Comparison of ENCODE assay signal across 17 mouse cellular contexts in genomic region chr2:118669245-118669644, GRCm38 (mm10). TPM values are rescaled to one million over a fixed set of nuclear protein-coding genes. Genes with fewer than 3 reads are reported as not detected.
A peak's percentile ranks its signal among the peaks of the same experiment; 100 is the strongest.
DNase-seq lines count a peak whose midpoint lies in the region; ATAC-seq and TF ChIP-seq lines count a peak whose summit lies in the region.
"Had no signal": no experiment of that assay in that cellular context is flagged by ENCODE, and none has a peak within 500 bp of the region (broad histone marks: within the 10 kb centered on the region; RNA-seq: fewer than 3 reads in every experiment).

No protein-coding gene starts in this region.

- CTCF ChIA-PET in Patski (lab: Charles Lee): interaction anchor here (1.0 to 4.8 kb wide), 4 partner anchors 11 to 61 kb away, joined by 3 to 23 read pairs (median 4); no protein-coding TSS in a partner anchor

- ATAC-seq in Patski: peak; percentile 61
- ATAC-seq: midbrain, embryonic 13.5 days had no signal

- intact Hi-C loops in left cerebral cortex, adult 2 months (cut with DNase I): no loop called here

- H3K4me3 ChIP-seq in kidney, adult 2 months (ENCODE audit: insufficient read depth, low read depth, low read length): no peak overlapping the region
- H3K4me3 ChIP-seq in left cerebral cortex, adult 2 months: no peak overlapping the region
- H3K4me3 ChIP-seq: heart, embryonic 12.5 days; hindbrain, embryonic 12.5 days; liver, embryonic 13.5 days; midbrain, embryonic 13.5 days had no signal

- H3K36me3 ChIP-seq in kidney, adult 2 months (ENCODE audit: control insufficient read depth, insufficient read depth, low read length): no peaks in the 10 kb centered on the region
- H3K36me3 ChIP-seq: heart, embryonic 12.5 days; hindbrain, embryonic 12.5 days; liver, embryonic 13.5 days; midbrain, embryonic 13.5 days had no signal

- POLR2A ChIA-PET in Patski (lab: Charles Lee): interaction anchor here (0.8 to 1.3 kb wide), 3 partner anchors 12 to 31 kb away, joined by 3 read pairs; no protein-coding TSS in a partner anchor

- in situ Hi-C loops in Patski (cut with MboI; ENCODE audit: low pct_unique_long_range_greater_than_20kb): no loop called here

- 31% methylated on average over 6 of the region's 6 CpGs for whole genome bisulfite sequencing in kidney, adult 2 months

- peak; percentile 60 for DNase-seq in lung, postnatal 36 days
- DNase-seq in lung, postnatal 14 days: no peak
- no peak for DNase-seq in Patski (ENCODE audit: low read depth, low spot score)
- DNase-seq in kidney, adult 2 months: peak; percentile 86
- DNase-seq in kidney, postnatal 25 days: peak; percentile 70 to 90
- no peak for DNase-seq in left cerebral cortex, adult 2 months (ENCODE audit: extremely low spot score in 1 of 2, low spot score in 2 of 2)
- no peak for DNase-seq in adrenal gland, postnatal 36 days
- DNase-seq: cerebellum, postnatal 36 days; gastrocnemius, postnatal 10 days; layer of hippocampus, adult 9-11 months; liver, embryonic 13.5 days; right cerebral cortex, adult 18-20 months had no signal

- peak overlapping the region; percentile 98 for H3K27ac ChIP-seq in kidney, adult 2 months (ENCODE audit: insufficient read depth, low read depth, low read length)
- no peak overlapping the region for H3K27ac ChIP-seq in left cerebral cortex, adult 2 months
- H3K27ac ChIP-seq: hindbrain, embryonic 12.5 days; liver, embryonic 13.5 days; macrophage; midbrain, embryonic 13.5 days had no signal

- peaks cover 28% of the 10 kb centered on the region for H3K4me1 ChIP-seq in kidney, adult 2 months (ENCODE audit: control insufficient read depth, insufficient read depth, low read length)

- H3K27me3 ChIP-seq in Patski: no peaks in the 10 kb centered on the region
- no peaks in the 10 kb centered on the region for H3K27me3 ChIP-seq in kidney, adult 2 months (replicated peaks; ENCODE audit: control insufficient read depth, insufficient read depth, low read length)

- TF ChIP-seq POLR2A in kidney, adult 2 months (IDR thresholded peaks at IDR 0.05; ENCODE audit: low read depth, low read length): no peak

- TF ChIP-seq CTCF in Patski (IDR thresholded peaks at IDR 0.05): no peak
- no peak for TF ChIP-seq CTCF in kidney, adult 2 months (conservative IDR thresholded peaks at IDR 0.05; ENCODE audit: insufficient read depth, insufficient read length, low read depth, low read length)
- TF ChIP-seq CTCF in left cerebral cortex, adult 2 months (IDR thresholded peaks at IDR 0.05): no peak

RNA-seq across cellular contexts. Expression of gene Pak6, which starts 6.1 kb away (rescaled TPM):
- 0.15 TPM for polyA plus RNA-seq in Patski (2021)
- 10.9 and 13.7 TPM in 2 replicates for polyA plus RNA-seq in kidney, adult 2 months (2012; rRNA removed)
- total RNA-seq in left cerebral cortex, adult 2 months (2021): 100 to 1,000 TPM in 1 of 2 experiments, 10 to 100 TPM in 1; 96.4 to 102 TPM
- total RNA-seq in adrenal gland, postnatal 36 days (2021): 10 to 100 TPM; 17.9 to 26.0 TPM
- polyA plus RNA-seq: macrophage had no signal

RNA-seq across cellular contexts. Expression of gene Ankrd63, which starts 34.5 kb away (rescaled TPM):
- polyA plus RNA-seq in Patski (2021): 0.01 TPM
- 0.03 and 0.05 TPM in 2 replicates for polyA plus RNA-seq in kidney, adult 2 months (2012; rRNA removed)
- total RNA-seq in left cerebral cortex, adult 2 months (2021): 10 to 100 TPM; 22.3 to 28.5 TPM
- total RNA-seq in adrenal gland, postnatal 36 days (2021): under 1 TPM; 0.10 to 0.30 TPM
- polyA plus RNA-seq: embryonic facial prominence, embryonic 11.5 days; hindbrain, embryonic 12.5 days; liver, embryonic 13.5 days; macrophage had no signal

RNA-seq across cellular contexts. Expression of gene Plcb2, which starts 59.0 kb away (rescaled TPM):
- 0.03 TPM for polyA plus RNA-seq in Patski (2021)
- 1.9 and 3.7 TPM in 2 replicates for polyA plus RNA-seq in kidney, adult 2 months (2012; rRNA removed)
- total RNA-seq in left cerebral cortex, adult 2 months (2021): 1 to 10 TPM; 2.3 to 3.2 TPM
- 1 to 10 TPM; 1.4 to 1.7 TPM for total RNA-seq in adrenal gland, postnatal 36 days (2021)

Comparison
In these comparisons a context has a peak if more than half of its experiments do, and no peak if none do; other contexts are left out.
1. DNase-seq: peak in lung, postnatal 36 days (single experiment), kidney, adult 2 months (single experiment) and kidney, postnatal 25 days (2 of 2); none in lung, postnatal 14 days (single experiment), Patski (single experiment), left cerebral cortex, adult 2 months (0 of 2) and adrenal gland, postnatal 36 days (0 of 2).
2. RNA of gene Ankrd63, which starts 34.5 kb away (total RNA-seq): 22.3 to 28.5 TPM in left cerebral cortex, adult 2 months; 0.10 to 0.30 TPM in adrenal gland, postnatal 36 days; every median in the first group is over 10 times any median in the second.